Mouse (Mus musculus): ENCODE measurements around the gene Gm17622.

The Gm17622 gene

DNA sequence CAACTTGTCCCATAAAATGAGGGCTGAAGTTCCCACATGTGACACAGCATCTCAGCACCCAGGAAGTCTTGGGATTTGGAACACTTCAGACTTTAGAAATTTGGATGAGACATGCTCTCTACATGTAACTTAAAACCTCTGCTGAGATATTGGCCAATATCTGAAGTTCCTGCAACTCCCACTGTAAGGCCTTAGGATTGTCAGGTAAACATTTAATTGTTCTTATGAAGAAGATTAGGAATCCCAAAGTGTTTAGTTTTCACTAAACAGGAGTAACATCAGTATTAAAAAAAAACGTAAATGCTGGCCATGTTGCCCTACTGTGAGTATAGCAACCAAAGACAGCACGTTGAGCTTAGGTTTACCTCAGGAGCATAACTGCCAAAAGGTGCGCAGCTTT, at the start of gene Gm17622:
Gene Gm17622 (plus strand): TSS at position 301 of the 400 bp plus-strand sequence.
- no peak for DNase-seq

GRCm38 (mm10) chr13:96450205-96450856, 40.2 kb upstream of the Gm17622 start:
- DNase-seq: no peak

- no peak for DNase-seq
Observed at GRCm38 (mm10) chr13:96450869-96451268, 39.7 kb upstream of the Gm17622 start.

- DNase-seq: no peak
Observed at GRCm38 (mm10) chr13:96451386-96452140, 39.0 kb upstream of the Gm17622 start.

DNA sequence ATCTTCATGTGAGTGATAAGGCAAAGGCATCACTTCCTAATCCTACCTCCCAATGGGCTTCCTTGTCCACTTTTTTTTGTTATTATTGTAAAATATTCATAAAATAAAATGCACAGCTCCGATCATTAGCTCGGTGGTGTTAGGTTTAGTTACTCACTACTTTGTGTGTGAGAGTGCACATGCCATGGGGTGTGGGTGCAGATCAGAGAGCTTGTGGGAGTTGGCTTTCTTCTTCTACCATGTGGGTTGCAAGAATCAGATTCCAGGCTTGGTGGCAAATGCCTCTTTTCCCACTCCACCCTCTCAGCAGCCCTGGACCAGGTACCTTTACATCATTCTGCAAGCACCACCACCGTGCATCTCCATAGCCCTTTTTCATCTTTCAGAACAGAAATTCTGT, 37.9 kb upstream of the Gm17622 start:
- DNase-seq: no peak

DNA sequence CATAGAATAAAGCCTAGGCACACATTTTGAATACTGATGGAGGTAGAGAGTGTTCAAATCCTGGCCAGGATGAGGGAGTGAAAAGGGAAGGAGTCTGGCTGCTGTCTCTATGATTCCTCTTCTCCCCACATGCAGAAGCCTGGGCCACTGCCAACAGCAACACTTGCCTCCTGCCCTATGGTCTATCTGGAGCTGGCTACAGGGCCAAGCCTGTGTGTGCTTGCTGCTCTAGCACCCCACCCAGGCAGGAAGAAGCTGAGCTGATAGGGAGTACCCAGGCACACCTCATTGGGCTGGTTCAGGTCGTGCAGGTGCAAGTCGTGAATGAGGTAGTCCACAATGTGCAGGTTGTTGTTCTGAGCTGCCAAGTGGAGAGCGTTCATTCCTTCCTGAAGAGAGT, 36.2 kb upstream of the Gm17622 start:
- no peak for DNase-seq

DNA sequence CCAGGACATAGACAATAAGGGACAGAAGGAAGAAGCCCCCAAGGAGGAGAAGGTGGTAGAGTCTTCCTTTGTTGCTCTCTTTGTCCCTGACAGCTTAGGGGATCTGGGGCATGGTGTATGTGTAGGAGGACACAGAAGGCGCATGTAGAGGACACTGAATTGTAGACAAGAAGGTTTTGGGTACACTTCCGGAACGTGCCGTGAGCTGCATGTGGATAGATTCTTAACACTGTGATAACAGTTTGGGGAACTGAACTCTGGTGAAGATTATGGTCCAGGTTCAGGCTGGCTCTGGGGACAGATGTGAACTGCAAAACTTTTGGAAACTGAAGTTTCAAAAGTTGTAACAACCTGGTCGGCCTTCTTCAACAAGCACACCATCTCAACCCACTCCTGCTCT, 33.0 kb upstream of the Gm17622 start:
- DNase-seq: no peak

- no peak for DNase-seq
Observed at GRCm38 (mm10) chr13:96458018-96458417, 32.5 kb upstream of the Gm17622 start.

DNA sequence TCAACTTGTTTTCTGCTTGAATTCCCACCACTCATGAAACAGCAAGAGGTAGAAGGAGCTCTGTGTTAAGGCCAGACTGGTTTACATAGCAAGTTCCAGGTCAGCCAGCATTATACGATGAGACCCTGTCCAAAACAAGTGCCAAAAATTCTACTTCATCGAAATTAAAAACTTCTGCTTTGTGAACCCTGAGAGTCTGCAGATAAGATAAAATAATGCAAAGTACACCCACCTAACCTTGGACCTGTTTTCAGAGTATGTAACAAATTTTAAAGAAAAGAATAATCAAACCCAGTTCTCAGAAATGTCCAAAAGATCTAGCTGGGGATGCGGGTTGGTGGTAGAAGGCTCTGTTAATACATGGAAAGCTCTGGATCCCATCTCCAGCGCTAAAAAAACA, 31.9 kb upstream of the Gm17622 start:
- DNase-seq: no peak

- no peak for DNase-seq
Observed at GRCm38 (mm10) chr13:96462644-96463043, 27.9 kb upstream of the Gm17622 start.

DNA sequence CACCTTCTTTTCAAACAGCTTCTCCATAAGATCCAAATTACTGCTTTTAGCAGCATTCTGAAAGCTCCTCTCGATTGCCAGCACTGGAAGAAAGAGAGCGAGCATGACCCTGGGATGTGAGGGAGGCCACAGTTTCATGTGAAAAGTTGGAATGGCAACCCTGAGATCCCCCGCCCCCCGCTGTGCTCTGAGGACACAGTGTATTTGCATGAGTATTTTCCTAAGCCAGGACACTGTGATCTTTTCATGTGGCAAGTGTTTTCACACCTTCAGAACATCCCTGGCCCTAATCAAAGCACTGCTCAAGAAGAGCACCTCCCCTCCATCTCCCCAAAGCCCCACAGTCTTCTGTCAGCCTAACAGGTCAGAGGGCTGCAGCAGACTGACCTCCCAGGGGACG, 25.2 kb upstream of the Gm17622 start:
- no peak for DNase-seq

- DNase-seq: no peak
Observed at GRCm38 (mm10) chr13:96468678-96469077, 21.9 kb upstream of the Gm17622 start.

DNA sequence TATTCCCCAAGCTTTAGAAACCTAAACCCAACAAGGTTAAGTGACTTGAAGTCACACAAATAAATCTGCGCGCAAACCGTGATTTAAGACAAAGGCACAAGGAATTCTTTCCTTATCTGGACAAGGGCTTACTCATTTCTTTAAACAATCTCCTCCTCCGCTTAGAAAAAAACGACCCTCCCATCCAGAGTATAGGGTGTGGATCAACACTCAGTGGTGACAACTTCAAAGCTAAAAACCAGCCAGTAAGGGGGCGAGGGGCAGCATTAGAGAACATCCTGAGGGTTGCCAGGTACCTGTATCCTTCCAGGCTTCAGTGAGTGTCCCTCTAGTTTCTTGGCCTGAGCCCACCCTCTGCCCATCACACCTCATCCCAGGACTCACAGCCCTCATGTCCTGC, 20.0 kb upstream of the Gm17622 start:
- DNase-seq: no peak

- no peak for DNase-seq
Observed at GRCm38 (mm10) chr13:96470957-96471356, 19.6 kb upstream of the Gm17622 start, which contains the start of gene Ankdd1b. Gene Ankdd1b (minus strand): TSS chr13:96471198.

DNA sequence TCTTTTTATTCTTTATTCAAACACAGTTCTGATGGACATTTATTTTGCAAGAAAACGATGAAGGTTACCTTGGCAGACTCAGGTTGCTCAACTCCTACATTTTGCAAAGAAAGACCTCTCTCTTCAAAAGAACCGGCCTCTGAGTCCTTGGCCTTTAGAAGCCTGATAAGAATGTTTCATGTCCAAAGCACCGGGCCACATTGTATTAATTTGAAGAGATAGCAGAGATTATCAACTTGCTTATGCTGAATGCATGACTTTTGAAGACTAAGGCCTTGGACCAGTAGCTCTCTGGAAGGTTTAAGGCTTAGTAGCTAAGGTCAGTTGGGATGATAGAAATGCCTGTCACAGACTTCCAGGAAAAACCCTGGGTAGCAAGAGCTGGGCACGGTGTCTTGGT, 13.3 kb upstream of the Gm17622 start:
- DNase-seq: no peak

GRCm38 (mm10) chr13:96478991-96479390, 11.5 kb upstream of the Gm17622 start:
- no peak for DNase-seq

DNA sequence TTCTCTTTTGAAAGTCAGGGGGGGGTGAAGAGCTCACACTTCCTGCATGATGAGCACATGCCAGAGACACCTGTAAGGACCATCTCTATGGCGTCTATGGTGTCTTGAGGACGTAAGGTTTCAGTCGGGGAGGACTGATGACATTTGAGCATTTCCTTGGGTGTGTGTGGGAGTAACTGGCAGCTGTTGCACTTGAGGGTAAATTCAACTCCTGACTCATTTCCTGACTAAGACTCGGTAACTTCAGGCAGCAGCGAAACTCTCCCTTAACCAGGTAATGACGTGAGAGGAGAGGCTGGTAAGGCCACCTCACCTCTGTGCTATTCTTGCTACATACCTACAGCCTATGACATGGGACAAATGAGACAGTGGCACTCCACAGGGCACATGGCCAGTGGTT, 3.3 kb upstream of the Gm17622 start:
- no peak for DNase-seq

GRCm38 (mm10) chr13:96487968-96488367, 2.6 kb upstream of the Gm17622 start:
- no peak for DNase-seq

DNA sequence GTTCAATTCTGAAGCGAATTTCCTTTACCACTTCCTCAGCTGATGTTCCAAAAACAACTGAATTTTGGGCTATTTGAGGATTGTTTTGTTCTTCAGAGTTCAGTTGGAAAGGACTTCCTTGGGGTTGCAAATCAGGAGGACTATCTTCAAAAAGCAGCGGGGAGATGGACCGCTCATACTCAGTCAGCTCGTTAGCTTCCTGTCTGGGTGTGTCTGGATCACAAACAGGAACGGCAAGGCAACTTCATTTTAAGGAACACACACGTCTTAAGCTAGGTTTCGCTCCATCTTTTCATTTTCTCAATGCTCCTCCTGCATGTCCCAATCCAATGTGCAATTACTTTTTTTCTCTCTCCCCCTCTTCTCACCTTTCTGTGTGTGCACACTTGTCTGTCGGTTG, 6.1 kb downstream of the Gm17622 start:
- no peak for DNase-seq

DNA sequence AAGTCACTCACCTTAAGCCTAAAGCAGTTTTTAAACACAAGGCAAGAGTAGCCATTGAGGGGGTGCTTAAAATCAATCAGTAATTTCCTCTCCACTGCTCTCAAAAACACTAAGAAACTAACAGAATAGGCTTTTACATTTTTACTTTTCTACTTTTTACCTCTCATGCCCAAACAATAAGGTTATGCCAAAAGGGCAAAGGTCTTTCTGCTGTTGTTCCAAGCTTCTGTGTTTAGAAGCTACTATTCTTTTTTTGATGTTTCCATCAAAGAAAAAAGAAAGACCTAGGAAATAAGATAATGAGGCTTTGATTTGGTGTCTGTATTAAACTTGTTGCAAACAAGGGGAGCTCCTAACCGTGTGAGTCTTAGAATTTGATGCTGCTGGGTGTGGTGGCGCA, 9.4 kb downstream of the Gm17622 start:
- DNase-seq: no peak

DNA sequence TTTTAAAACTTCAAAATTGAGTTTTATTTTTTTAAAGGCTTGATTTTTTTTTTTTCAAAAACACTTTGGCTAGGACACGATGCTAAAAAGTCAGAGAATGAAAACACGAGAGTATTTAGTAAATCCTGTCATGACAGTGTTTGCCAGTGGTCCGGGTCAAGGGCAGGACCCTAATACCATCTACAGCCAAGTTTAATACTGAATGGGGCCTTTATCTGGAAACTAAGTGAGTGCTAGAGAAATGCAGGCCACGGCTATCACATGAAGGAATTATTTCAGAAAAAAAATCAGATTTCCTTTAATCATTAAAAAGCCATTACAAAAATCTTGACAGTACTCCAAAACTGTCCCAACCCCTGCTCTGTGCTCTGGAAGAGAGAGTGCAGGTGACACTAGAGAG, 15.1 kb downstream of the Gm17622 start:
- DNase-seq: no peak

GRCm38 (mm10) chr13:96506313-96506712, 15.8 kb downstream of the Gm17622 start:
- no peak for DNase-seq

DNA sequence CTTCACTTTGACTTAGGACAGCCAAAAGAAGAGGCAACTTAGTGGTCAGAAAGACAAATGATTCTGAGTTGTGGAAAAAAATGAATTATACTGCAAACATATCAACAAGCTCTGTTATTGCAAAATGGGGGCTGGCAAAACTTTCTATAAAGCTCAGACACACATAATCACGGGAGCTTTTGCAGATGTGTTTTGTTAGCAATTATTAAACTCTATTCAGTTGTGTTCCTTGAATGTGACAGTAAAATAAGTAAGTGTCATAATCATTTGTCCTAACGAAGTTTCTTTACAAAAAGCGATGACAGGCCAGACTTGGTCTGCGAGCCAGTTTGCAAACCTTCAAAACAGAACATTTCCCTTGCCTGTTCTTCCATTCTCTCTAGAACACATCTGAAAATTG, 17.0 kb downstream of the Gm17622 start:
- no peak for DNase-seq

GRCm38 (mm10) chr13:96510635-96511034, 20.1 kb downstream of the Gm17622 start:
- no peak for DNase-seq

DNA sequence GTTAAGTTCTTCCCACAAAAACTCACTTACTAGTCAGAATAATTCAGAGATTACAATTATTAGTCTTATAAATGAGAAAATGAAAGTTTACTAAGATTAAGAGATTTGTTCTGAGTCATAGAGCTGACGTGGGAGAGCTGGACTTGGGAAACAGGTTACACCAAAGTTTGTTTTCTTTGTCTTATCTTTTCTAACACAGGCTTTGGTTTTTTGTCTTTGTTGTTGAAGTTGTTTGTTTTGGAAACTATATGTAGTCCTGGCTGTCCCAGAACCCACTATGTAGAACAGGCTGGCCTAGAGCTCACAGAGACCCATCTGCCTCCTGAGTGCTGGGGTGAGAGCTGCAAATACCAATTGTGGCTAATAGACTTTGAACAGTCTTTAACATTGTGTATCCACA, 20.7 kb downstream of the Gm17622 start:
- DNase-seq: no peak

All from embryo, embryonic 11 days (tissue).